Mouse (Mus musculus) brain, embryonic 14.5 days (tissue): ENCODE data around the gene Zfp217.

ENCODE experiments used
- CTCF ChIP-seq: fragments of 200-500 bp; IDR thresholded peaks from 2 replicates; pipeline ENCODE4 v1.5.1; 2012; ENCODE audit warnings: inconsistent platforms, mild to moderate bottlenecking, moderate library complexity, borderline replicate concordance; ENCODE audit not compliant: insufficient read depth, insufficient read length; ENCODE audit errors: extremely low read depth
- POLR2A ChIP-seq: fragments of 200-500 bp; IDR thresholded peaks from 2 replicates; pipeline ENCODE4 v1.6.1; 2012; ENCODE audit warnings: mild to moderate bottlenecking, inconsistent platforms, borderline replicate concordance; ENCODE audit not compliant: poor library complexity, insufficient read depth, insufficient read length, severe bottlenecking; ENCODE audit errors: extremely low read depth

DNA sequence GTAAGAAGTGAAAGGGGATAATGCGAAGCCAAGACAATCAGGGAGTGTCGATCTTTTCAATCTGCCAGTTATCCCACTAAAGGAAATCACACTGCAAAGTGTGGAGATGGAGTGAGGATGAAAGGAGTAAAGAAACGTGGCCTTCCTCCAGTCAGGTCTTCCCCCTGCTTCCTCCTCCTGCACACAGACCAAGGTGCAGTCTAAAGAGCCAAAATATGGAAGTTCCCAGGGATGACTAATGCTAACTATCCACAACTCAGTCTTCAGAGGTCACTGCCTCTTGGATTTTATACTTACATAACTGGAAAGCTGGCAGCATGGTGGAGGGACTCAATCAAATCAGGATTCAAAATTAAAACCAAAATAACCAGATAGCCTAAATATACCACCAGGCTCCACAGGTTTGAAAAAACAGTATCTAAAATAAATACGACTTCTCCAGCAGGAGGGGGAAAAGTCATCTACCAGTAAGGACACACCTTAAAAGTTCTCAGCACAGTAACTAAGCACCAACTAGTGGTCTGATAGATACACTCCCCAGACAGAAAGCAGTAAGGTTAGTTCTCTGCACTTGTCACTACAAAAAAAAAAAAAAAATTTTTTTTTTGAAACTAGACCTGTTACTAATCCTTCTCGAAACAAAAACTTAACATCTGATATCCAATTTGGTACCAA, 18.5 kb downstream of the Zfp217 start:
- TF ChIP-seq POLR2A (no peak), CTCF (no peak)
